Mouse (Mus musculus) urinary bladder, postnatal 0 days (tissue): ENCODE measurements around the gene Sec14l3. TPM values are rescaled to one million over a fixed set of nuclear protein-coding genes. Genes with fewer than 3 reads are reported as not detected.

ENCODE experiments used
- polyA plus RNA-seq: library from polyadenylated mRNA; unstranded; fragments of >200 nt; fragmentation: Nextera tagmentation; extraction: Ambion mirVana; gene quantifications from 2 replicates; pipeline ENCODE4 v1.2.1, GENCODE M21; 2015

Sec14l3 gene
- not detected in 2 replicates for polyA plus RNA-seq

GRCm38 (mm10) chr11:4064627-4065122, at the start of gene Sec14l3:
Sec14l3 (plus strand) TSS chr11:4064841.

GRCm38 (mm10) chr11:4031126-4031941, 33.3 kb upstream of the Sec14l3 start, which contains the start of gene Sec14l4:
Sec14l4 (plus strand) TSS chr11:4031462.

GRCm38 (mm10) chr11:4095171-4096053, 30.8 kb downstream of the Sec14l3 start, which contains the start of gene Mtfp1:
Mtfp1 (minus strand) TSS chr11:4095445.

GRCm38 (mm10) chr11:4122742-4123579, 58.3 kb downstream of the Sec14l3 start, which contains the start of gene Sec14l2:
Sec14l2 (minus strand) TSS chr11:4123415.

Other genes starting within 250 kb of the Sec14l3 start
- 0.46 and 0.47 TPM in 2 replicates for gene Osbp2, start 200.9 kb upstream of the Sec14l3 start, polyA plus RNA-seq
- gene 4921536K21Rik, start 169.7 kb upstream of the Sec14l3 start, polyA plus RNA-seq, result 0.13 and 0.33 TPM in 2 replicates
- 4.6 and 4.7 TPM in 2 replicates for gene Dusp18, start 169.6 kb upstream of the Sec14l3 start, polyA plus RNA-seq
- 11.1 and 12.5 TPM in 2 replicates for gene Slc35e4, start 150.2 kb upstream of the Sec14l3 start, polyA plus RNA-seq
- 41.8 and 57.9 TPM in 2 replicates for gene Tcn2, start 132.7 kb upstream of the Sec14l3 start, polyA plus RNA-seq
- gene Pes1, start 100.9 kb upstream of the Sec14l3 start, polyA plus RNA-seq, result 41.3 and 45.1 TPM in 2 replicates
- gene 4930556J24Rik, start 88.1 kb upstream of the Sec14l3 start, polyA plus RNA-seq, result not detected in 2 replicates
- gene Gal3st1, start 81.2 kb upstream of the Sec14l3 start, polyA plus RNA-seq, result 2.4 TPM in 2 replicates
- gene Sec14l4, start 33.4 kb upstream of the Sec14l3 start, polyA plus RNA-seq, result not detected in 2 replicates
- gene Mtfp1, start 30.6 kb downstream of the Sec14l3 start, polyA plus RNA-seq, result 2.1 and 3.4 TPM in 2 replicates
- 0.33 and 0.43 TPM in 2 replicates for gene Sec14l2, start 58.6 kb downstream of the Sec14l3 start, polyA plus RNA-seq
- 23.6 and 26.4 TPM in 2 replicates for gene Rnf215, start 70.4 kb downstream of the Sec14l3 start, polyA plus RNA-seq
- gene Ccdc157, start 95.5 kb downstream of the Sec14l3 start, polyA plus RNA-seq, result 3.2 and 3.5 TPM in 2 replicates
- gene Sf3a1, start 95.5 kb downstream of the Sec14l3 start, polyA plus RNA-seq, result 15.5 and 20.5 TPM in 2 replicates
- gene Tbc1d10a, start 121.9 kb downstream of the Sec14l3 start, polyA plus RNA-seq, result 53.0 and 58.9 TPM in 2 replicates
- gene Castor1, start 153.4 kb downstream of the Sec14l3 start, polyA plus RNA-seq, result 16.8 and 18.0 TPM in 2 replicates
- gene Osm, start 171.6 kb downstream of the Sec14l3 start, polyA plus RNA-seq, result 0.28 and 10.3 TPM in 2 replicates
- 2.8 and 3.0 TPM in 2 replicates for gene Lif, start 192.7 kb downstream of the Sec14l3 start, polyA plus RNA-seq